Mouse (Mus musculus): ENCODE data around the gene Mfap5.
"Not testable (repeated sequence)": the region's sequence is repeated elsewhere in the genome, so short reads cannot be mapped to it uniquely, and the experiment has no call there.

Gene Mfap5

GRCm38 (mm10) chr6:122514312-122514711 lies 8.7 kb downstream of the Mfap5 start:
- DNase-seq, result no peak

DNA sequence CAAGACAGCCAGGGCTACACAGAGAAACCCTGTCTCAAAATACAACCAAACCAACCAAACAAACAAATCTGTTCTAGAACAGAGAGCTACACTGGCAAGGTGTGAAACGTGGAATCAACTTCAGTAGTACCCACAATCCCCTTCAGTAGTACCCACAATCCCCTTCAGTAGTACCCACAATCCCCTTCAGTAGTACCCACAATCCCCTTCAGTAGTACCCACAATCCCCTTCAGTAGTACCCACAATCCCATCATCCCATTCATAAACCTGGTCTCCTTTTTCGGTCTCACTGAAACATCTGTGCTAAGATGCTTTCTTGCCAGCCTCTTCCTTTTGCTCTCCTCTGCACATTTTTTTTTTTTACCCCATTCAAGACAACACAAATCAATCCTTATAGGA lies 10.1 kb downstream of the Mfap5 start:
- not testable (repeated sequence) for DNase-seq

- no peak for DNase-seq
These were observed 12.0 kb downstream of the Mfap5 start for GRCm38 (mm10) chr6:122517668-122518067.

GRCm38 (mm10) chr6:122519384-122519783 lies 13.7 kb downstream of the Mfap5 start:
- DNase-seq, result no peak

DNA sequence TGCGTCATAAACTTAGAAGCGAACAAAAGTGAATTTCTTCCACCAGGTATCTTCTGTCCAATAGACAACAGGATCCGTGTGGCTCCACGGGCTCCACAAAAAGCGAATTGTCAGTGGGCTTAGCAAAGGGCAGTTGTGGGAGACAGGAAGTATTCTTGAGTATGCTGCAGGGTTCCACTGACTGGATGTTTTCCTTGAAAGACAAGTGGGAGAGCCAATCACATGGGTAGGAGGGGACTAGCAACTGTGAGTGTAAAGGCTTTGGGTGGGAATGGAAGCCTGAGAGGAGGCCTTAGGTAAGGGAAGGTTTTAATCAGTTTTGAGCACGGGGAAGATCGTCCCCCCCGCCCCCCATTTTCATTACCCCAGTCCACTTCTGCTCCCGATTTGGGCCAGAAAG lies 16.9 kb downstream of the Mfap5 start:
- no peak for DNase-seq

- no peak for DNase-seq
These were observed 17.6 kb downstream of the Mfap5 start for GRCm38 (mm10) chr6:122523289-122523688.

DNA sequence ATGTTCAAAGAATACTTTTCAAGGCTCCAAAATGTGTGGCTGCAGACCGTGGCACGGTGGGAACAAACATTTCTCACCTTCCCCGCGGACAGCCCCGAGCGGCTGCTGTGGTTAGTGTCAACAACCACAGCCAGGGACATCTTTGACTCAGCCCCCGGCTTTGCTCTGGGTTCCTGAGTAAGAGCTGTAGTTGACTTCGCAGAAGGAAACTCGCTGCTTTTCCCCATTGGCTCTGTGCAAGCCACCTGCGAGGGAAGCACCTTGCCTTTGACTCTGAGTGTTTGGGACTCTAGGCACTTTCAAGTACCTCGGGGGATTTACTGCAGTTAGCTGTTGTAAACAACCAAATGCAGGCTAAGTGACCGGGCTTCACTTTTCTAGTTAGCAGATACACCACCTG lies 22.0 kb downstream of the Mfap5 start:
- peak; percentile 29 for DNase-seq

DNA sequence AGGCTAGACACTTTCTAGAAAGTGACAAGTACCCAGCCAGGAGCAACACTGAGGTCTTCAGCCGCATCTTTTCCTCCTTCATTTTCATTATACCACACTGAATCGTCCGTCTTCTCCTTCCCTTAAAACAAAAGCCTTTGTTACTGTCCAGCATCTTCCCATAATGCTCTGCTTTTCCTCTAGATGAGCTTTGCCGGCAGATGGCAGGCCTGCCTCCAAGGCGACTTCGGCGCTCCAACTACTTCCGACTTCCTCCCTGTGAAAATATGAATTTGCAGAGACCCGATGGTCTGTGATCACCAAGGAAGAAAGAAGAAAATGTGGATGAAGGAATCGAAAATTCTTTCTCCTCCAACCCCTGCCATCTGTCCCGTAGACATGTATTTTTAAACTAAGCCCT lies 22.5 kb downstream of the Mfap5 start:
- no peak for DNase-seq

- no peak for DNase-seq
These were observed 26.0 kb downstream of the Mfap5 start for GRCm38 (mm10) chr6:122531466-122532174.

DNA sequence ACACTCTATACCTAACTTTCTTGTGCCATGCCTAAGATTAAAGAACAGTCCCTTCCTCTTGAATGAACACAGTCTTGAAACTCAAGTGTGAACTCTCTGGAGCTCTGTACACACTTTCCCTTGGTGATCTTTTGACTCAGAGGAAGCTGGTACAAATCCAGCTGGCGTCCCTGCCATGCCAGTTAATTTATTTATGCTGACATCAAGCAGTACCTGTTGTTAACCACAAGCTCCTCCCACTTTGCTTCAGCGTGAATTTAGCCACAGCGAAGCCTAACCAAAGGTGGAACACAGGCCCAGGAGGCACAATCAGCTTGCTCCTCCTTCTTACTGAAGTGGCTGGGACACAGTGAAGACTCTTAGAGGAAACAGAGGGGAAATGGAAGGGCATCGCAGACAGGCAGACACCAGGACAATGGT lies 27.2 kb downstream of the Mfap5 start:
- DNase-seq, result peak; percentile 21

- no peak for DNase-seq
These were observed 28.4 kb downstream of the Mfap5 start for GRCm38 (mm10) chr6:122534032-122534431.

DNA sequence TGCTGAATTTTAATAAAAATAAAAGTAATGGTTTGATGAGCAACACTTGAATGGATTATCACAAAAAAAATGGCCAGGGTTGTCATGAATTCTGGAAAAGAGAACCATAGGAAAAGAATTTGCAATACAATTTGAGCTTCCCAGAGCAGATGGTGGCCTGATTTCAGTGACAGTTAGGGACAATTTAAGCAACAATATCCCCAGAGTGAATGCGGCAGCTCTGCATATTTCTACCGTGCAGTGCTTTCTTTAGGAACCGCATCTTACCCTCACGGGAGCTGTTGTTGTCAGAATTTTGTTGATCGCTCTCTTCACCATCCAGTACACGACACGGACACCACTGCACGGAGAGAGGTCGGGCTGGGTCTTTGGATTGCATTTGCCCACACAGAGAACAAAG lies 33.9 kb downstream of the Mfap5 start:
- no peak for DNase-seq

GRCm38 (mm10) chr6:122542459-122542858 lies 36.8 kb downstream of the Mfap5 start:
- DNase-seq, result not testable (repeated sequence)

- no peak for DNase-seq
These were observed 37.9 kb downstream of the Mfap5 start for GRCm38 (mm10) chr6:122543574-122543973.

GRCm38 (mm10) chr6:122544672-122545071 lies 39.0 kb downstream of the Mfap5 start:
- no peak for DNase-seq

DNA sequence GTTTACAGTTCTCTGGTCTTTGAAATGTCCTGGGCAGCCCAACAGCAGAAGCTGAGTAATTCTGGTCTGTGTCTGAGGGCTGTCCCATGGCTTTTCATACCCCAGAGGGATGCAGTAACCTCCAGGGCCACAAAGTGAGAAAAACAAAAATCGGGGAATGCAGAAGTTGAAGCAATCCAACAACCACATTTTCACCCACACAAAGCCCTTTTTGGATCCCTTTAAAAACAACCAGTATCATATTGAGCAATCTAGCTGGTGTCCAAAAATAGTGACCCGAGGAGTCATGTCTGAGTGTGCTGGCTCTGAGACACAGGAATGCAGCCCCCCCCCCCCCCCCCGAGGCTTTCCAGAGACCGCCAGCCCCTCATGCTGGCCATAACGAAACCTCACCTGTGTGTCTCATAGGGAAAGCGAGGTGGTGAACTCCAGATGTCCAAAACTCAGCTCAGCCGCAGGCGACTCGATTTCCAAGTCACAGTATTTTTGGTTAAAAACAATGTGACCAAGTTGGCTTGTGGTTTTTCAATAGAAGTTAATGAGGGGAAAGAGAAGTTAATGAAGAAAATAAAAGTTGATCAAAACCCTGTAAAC lies 39.7 kb downstream of the Mfap5 start:
- no peak for DNase-seq

- DNase-seq, result no peak
These were observed 40.3 kb downstream of the Mfap5 start for GRCm38 (mm10) chr6:122545948-122546347.

DNA sequence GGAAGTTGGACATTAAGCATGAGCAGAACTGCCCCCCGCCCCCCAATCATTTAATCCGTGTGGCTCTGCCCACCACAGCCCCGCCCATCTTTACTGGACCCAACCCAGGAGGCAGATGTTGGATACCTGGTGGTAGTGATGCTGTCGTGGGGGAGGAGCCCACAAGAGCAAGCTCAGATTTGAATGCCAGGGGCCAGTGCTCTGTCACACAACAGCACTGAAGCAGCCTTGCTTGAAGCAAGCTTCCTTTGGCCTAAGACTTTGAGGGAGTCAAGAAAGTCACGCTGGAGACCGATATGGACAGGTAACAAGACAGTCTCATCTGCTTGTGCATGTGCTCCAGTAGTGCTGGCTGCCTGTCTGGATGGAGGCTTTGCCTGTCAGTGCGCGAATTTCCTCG lies 48.0 kb downstream of the Mfap5 start, which contains the start of gene Aicda:
Gene Aicda (plus strand): TSS at position 196 of the 400 bp plus-strand sequence.
- DNase-seq, result no peak

GRCm38 (mm10) chr6:122554102-122554501 lies 48.5 kb downstream of the Mfap5 start:
- DNase-seq, result no peak

DNA sequence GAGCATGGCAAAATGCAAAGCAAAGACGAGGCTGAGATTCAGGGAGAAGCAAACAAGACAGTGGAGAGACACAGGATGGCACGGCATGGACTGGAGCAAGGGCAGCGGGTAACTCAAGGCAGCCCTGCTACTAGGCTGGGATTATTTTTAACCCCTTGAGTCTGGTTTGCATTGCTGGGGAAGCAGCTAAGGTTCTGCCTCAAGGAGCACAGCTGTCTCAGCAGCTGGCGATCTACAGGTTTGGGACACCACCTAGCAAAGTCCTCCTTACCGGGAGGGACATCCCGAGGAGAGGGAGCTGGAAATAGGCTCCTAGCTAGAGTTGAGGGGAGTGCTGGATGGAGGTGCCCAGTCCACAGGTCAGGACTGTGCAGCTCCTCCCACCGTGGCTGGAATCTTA lies 49.6 kb downstream of the Mfap5 start:
- no peak for DNase-seq

- DNase-seq, result peak; percentile 73
These were observed 51.4 kb downstream of the Mfap5 start for GRCm38 (mm10) chr6:122556959-122557561.

- DNase-seq, result peak; percentile 86
These were observed 54.8 kb downstream of the Mfap5 start for GRCm38 (mm10) chr6:122560427-122560826.

GRCm38 (mm10) chr6:122561005-122561404 lies 55.4 kb downstream of the Mfap5 start:
- DNase-seq, result peak; percentile 9

DNA sequence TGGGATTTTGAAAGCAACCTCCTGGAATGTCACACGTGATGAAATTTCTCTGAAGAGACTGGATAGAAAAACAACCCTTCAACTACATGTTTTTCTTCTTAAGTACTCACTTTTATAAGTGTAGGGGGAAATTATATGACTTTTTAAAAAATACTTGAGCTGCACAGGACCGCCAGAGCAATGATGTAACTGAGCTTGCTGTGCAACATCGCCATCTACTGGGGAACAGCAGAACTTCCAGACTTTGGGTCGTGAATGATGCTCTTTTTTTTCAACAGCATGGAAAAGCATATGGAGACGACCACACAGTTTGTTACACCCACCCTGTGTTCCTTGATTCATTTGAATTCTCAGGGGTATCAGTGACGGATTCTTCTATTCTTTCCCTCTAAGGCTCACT lies 56.8 kb downstream of the Mfap5 start:
- DNase-seq, result peak; percentile 70

Measured in thymus, postnatal 4 days (tissue).